Mouse (Mus musculus): ENCODE measurements around the gene Khdc3. TPM values are rescaled to one million over a fixed set of nuclear protein-coding genes. Genes with fewer than 3 reads are reported as not detected.

The Khdc3 gene
- polyA plus RNA-seq (2015; fragmentation: Nextera tagmentation; extraction: Ambion mirVana): not detected in 2 replicates

DNA sequence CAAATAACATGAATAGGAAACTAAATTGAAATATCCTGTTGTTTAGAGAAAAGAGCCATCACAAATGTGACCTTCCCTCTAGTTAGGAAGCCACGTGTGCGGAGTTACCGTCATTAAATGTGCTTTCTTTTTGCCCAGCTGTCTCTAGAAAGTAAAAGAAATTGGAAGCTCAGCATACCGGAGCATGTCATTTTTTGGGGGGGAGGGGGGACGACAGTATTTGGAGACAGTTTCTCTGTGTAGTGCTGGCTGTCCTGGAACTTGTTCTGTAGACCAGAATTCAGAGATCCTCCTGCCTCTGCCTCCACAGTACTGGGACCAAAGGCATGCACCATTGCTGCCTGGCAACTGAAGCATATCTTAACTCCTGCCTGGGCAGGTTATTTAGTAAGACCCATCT is at the start of gene Khdc3:
Gene Khdc3 (plus strand): TSS at position 301 of the 400 bp plus-strand sequence.
- Histone ChIP-seq H3K9me3 (ENCODE audit: control insufficient read depth, low read length) (no peaks in the 10 kb centered on the region), H3K4me3 (ENCODE audit: low read length) (no peak within 1 kb of the TSS), H3K4me2 (ENCODE audit: low read depth, low read length) (no peak within 1 kb of the TSS), H3K4me1 (ENCODE audit: control insufficient read depth, insufficient read depth, low read length) (peaks cover 6% of the 10 kb centered on the region; the same call in 1 of the 2 replicates), H3K9ac (ENCODE audit: low read depth, low read length) (no peak within 1 kb of the TSS), H3K27ac (ENCODE audit: low read length) (no peak within 1 kb of the TSS), H3K27me3 (replicated peaks; ENCODE audit: control insufficient read depth, insufficient read depth, low read length) (peaks cover 2% of the 10 kb centered on the region; the same call in 1 of the 2 replicates), H3K36me3 (ENCODE audit: control insufficient read depth, insufficient read depth, low read length) (no peaks in the 10 kb centered on the region)
- no peak for ATAC-seq
- WGBS: 88% methylated on average over 5 of the region's 5 CpGs

DNA sequence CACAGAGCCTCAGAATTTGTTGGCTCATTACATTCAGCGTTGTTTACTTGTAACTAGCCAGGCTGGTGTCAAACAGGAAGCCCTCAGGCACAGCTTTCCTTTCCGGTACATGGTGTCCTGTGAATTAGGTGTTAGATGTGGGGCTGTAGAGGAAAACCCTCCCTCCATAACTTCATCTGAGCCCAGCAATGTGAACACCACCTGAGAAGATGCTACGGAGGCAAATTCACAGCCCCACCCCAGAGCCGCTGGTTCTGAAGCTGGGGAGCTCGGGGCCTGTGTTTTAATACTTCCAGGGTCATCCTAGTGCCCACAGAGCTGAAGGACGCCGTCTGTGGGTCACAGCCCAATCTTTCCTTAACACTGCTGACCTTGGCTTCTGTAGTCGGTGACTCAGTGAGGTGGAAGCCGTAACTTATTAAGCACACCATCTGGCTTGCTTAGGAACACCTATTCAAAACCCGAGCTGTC is 46.2 kb upstream of the Khdc3 start:
- H3K27me3 ChIP-seq (replicated peaks; ENCODE audit: control insufficient read depth, insufficient read depth, low read length): no peaks in the 10 kb centered on the region
- no peaks in the 10 kb centered on the region for H3K4me1 ChIP-seq (ENCODE audit: control insufficient read depth, insufficient read depth, low read length)
- ATAC-seq: no peak
- H3K4me3 ChIP-seq (ENCODE audit: low read length): no peak overlapping the region
- 57% methylated on average over 10 of the region's 10 CpGs for WGBS
- H3K9me3 ChIP-seq (ENCODE audit: control insufficient read depth, low read length): no peaks in the 10 kb centered on the region
- no peak overlapping the region for H3K4me2 ChIP-seq (ENCODE audit: low read depth, low read length)
- no peak overlapping the region for H3K27ac ChIP-seq (ENCODE audit: low read length)
- no peak overlapping the region for H3K9ac ChIP-seq (ENCODE audit: low read depth, low read length)
- no peaks in the 10 kb centered on the region for H3K36me3 ChIP-seq (ENCODE audit: control insufficient read depth, insufficient read depth, low read length)

DNA sequence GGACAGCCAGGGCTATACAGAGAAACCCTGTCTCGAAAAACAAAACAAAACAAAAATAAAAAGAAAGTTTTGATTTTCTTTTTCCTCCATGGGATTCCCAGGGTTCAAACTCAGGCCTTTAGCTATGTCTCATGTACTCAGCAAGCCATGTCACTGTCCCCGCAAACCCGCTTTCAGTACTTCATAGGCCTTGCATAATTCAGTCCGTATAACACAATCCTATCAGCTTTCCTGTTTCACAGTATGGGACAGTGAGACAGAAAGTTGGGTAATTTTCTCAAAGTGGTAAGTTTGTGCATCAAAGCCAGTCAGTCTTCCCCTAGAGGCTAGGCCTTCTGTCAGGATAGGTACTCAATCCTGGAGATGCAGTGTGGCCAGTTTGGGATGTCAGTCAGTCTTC is 42.4 kb upstream of the Khdc3 start:
- WGBS: 88% methylated on average over 4 of the region's 4 CpGs
- no peaks in the 10 kb centered on the region for H3K4me1 ChIP-seq (ENCODE audit: control insufficient read depth, insufficient read depth, low read length)
- H3K27ac ChIP-seq (ENCODE audit: low read length): no peak overlapping the region
- no peak overlapping the region for H3K4me2 ChIP-seq (ENCODE audit: low read depth, low read length)
- no peaks in the 10 kb centered on the region for H3K27me3 ChIP-seq (replicated peaks; ENCODE audit: control insufficient read depth, insufficient read depth, low read length)
- H3K36me3 ChIP-seq (ENCODE audit: control insufficient read depth, insufficient read depth, low read length): no peaks in the 10 kb centered on the region
- H3K9me3 ChIP-seq (ENCODE audit: control insufficient read depth, low read length): no peaks in the 10 kb centered on the region
- H3K9ac ChIP-seq (ENCODE audit: low read depth, low read length): no peak overlapping the region
- no peak for ATAC-seq
- no peak overlapping the region for H3K4me3 ChIP-seq (ENCODE audit: low read length)

DNA sequence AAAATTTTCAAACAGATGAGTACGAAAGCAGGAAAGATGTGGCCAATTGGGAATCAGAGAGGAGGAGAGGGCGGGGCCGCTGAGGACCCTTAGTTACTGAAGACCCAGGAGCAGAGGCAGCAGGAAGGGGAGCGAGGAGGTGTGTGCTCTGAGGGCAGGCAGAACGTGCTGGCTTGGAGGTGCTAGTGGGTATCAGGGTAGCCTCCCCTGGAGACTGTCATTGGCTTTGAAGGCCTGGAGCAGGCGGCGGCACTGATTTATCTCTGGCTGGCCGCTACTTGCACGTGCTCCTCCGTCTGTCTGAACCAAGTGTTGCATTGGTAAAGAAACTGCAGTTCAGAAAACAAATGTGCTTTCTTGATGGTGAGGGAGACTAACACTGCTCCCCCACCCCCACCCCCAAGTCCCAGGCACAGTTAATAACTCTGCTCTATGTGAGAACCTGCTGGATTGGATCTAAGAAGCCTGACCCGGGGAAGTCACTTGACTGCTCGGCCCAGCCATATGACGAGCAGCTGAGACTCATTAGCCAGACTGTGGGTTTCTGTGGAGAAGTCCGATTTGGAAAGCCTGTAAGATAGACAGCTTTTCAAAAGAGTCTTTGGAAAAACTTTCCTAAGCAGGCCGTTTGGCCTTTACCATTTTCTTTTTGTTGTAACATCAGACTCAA is 37.9 kb upstream of the Khdc3 start:
- Histone ChIP-seq H3K36me3 (ENCODE audit: control insufficient read depth, insufficient read depth, low read length) (no peaks in the 10 kb centered on the region), H3K9me3 (ENCODE audit: control insufficient read depth, low read length) (no peaks in the 10 kb centered on the region), H3K4me1 (ENCODE audit: control insufficient read depth, insufficient read depth, low read length) (peaks cover 14% of the 10 kb centered on the region), H3K4me2 (ENCODE audit: low read depth, low read length) (peak overlapping the region; percentile 15; the same call in 1 of the 2 replicates), H3K9ac (ENCODE audit: low read depth, low read length) (no peak overlapping the region), H3K4me3 (ENCODE audit: low read length) (no peak overlapping the region), H3K27ac (ENCODE audit: low read length) (no peak overlapping the region), H3K27me3 (replicated peaks; ENCODE audit: control insufficient read depth, insufficient read depth, low read length) (no peaks in the 10 kb centered on the region)
- ATAC-seq: 0 out of 2 replicates have a peak, but pooled peaks have one; percentile 16
- WGBS: 31% methylated on average over 15 of the region's 15 CpGs

DNA sequence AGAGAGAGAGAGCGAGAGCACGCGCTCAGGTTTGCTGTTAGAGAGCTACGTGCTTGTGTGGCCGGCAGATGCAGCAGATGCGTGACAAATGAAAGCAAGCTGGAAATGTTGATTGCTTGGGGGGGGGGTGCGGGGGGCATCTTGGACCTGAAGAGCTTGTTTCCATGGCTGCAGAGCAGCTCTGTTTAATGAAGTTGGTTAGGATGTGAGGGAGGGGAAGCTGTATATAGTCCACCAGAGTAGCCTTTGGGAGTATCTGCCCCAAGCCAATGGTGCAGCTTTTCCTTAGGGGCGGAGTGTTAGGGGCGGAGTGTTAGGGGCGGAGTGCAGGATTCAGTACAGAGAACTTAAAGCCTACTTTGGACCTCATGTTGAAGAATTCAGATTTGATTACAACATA is 34.5 kb upstream of the Khdc3 start:
- Histone ChIP-seq H3K27me3 (replicated peaks; ENCODE audit: control insufficient read depth, insufficient read depth, low read length) (no peaks in the 10 kb centered on the region), H3K9me3 (ENCODE audit: control insufficient read depth, low read length) (no peaks in the 10 kb centered on the region), H3K4me3 (ENCODE audit: low read length) (no peak overlapping the region), H3K4me1 (ENCODE audit: control insufficient read depth, insufficient read depth, low read length) (peaks cover 17% of the 10 kb centered on the region), H3K36me3 (ENCODE audit: control insufficient read depth, insufficient read depth, low read length) (no peaks in the 10 kb centered on the region), H3K27ac (ENCODE audit: low read length) (no peak overlapping the region), H3K4me2 (ENCODE audit: low read depth, low read length) (no peak overlapping the region), H3K9ac (ENCODE audit: low read depth, low read length) (no peak overlapping the region)
- 30% methylated on average over 10 of the region's 10 CpGs for WGBS
- ATAC-seq: peak; percentile 58

DNA sequence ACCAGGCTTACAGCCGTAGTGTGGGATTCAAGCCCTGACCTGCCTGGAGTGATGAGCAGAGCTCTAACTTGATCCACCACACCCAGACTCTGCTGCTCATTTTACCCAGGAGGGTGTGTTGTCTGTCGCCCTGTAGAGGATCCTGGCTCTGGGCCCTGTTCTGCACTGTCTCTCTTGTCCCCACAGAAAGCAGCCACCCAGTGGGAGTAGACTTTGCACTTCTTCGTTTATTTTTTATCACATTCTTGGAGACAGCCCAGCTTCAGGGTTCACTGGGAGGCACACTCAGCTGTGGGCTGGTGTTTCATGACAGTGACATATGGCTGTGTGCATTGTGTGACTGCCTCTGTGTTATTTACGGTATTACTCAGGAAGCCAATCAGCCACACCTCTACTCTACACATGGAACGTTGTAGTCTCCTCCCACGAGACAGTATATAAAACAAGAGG is 33.4 kb upstream of the Khdc3 start:
- peak; percentile 88 for ATAC-seq

DNA sequence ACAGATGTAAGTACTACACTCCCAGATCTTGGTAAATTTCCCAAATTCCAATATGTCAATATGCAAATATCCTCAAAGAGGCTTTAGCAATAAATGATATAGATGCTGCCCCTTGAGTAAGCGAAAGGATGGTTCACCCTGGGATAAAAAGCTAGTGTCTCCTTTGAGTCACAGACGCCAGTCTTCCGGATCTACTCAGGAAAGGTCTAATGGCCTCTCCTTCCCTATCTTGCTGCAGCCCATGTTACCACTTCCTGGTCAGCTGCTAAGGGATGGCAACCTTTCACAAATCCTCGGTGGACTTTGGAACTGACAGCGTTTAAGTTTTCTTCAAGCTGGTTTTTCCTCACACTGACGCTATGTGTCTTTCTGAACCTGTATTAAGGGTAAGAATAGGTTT is 32.9 kb upstream of the Khdc3 start:
- Histone ChIP-seq H3K4me3 (ENCODE audit: low read length) (no peak overlapping the region), H3K9me3 (ENCODE audit: control insufficient read depth, low read length) (no peaks in the 10 kb centered on the region), H3K27ac (ENCODE audit: low read length) (peak overlapping the region; percentile 72), H3K4me1 (ENCODE audit: control insufficient read depth, insufficient read depth, low read length) (peaks cover 17% of the 10 kb centered on the region), H3K36me3 (ENCODE audit: control insufficient read depth, insufficient read depth, low read length) (no peaks in the 10 kb centered on the region), H3K9ac (ENCODE audit: low read depth, low read length) (no peak overlapping the region), H3K4me2 (ENCODE audit: low read depth, low read length) (no peak overlapping the region), H3K27me3 (replicated peaks; ENCODE audit: control insufficient read depth, insufficient read depth, low read length) (no peaks in the 10 kb centered on the region)
- ATAC-seq: peak; percentile 67
- WGBS: 68% methylated on average over 6 of the region's 6 CpGs

More for the DNA sequence above, 33.4 kb upstream of the Khdc3 start:
- Histone ChIP-seq H3K4me2 (ENCODE audit: low read depth, low read length) (no peak overlapping the region; the same call in 1 of the 2 replicates), H3K27me3 (replicated peaks; ENCODE audit: control insufficient read depth, insufficient read depth, low read length) (no peaks in the 10 kb centered on the region), H3K9me3 (ENCODE audit: control insufficient read depth, low read length) (no peaks in the 10 kb centered on the region), H3K27ac (ENCODE audit: low read length) (peak overlapping the region; percentile 72), H3K36me3 (ENCODE audit: control insufficient read depth, insufficient read depth, low read length) (no peaks in the 10 kb centered on the region), H3K4me3 (ENCODE audit: low read length) (no peak overlapping the region), H3K9ac (ENCODE audit: low read depth, low read length) (peak overlapping the region; percentile 21; the same call in 1 of the 2 replicates), H3K4me1 (ENCODE audit: control insufficient read depth, insufficient read depth, low read length) (peaks cover 17% of the 10 kb centered on the region)
- WGBS: 20% methylated on average over 6 of the region's 6 CpGs

DNA sequence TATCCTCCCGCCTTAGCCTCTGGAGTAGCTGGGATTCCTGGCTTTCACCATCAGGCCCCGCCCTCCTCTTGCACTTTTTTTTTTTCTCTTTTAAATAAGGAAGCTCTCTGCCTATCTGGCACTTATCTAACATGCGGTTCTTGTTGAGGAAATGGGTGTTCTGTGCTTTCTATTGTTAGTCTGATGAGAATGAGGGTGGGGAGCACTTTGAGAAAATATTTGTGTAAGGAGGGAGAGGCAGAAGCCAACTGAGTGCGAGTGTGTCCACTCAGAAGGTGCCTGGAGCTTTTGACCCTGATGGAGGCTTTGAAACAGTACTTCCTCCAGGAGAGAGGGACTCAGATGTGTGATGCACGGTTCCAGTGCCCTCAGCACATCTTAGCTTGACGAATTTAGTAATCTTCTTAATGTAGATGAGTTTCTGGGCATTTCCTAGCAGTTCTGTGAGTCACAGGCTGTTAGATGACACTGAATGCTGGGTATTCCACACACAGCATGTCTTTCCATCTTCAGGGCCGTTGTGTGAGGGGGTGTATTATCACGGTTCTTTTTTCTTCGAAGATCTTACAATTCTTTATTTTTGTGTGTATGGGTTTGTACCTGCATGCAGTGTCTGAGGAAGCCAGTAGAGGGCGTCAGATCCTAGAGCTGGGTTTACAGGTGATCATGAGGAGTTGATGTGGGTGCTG is 30.5 kb upstream of the Khdc3 start:
- Histone ChIP-seq H3K36me3 (ENCODE audit: control insufficient read depth, insufficient read depth, low read length) (no peaks in the 10 kb centered on the region), H3K9ac (ENCODE audit: low read depth, low read length) (no peak overlapping the region), H3K4me1 (ENCODE audit: control insufficient read depth, insufficient read depth, low read length) (peaks cover 17% of the 10 kb centered on the region), H3K4me3 (ENCODE audit: low read length) (no peak overlapping the region), H3K27ac (ENCODE audit: low read length) (no peak overlapping the region), H3K4me2 (ENCODE audit: low read depth, low read length) (no peak overlapping the region), H3K9me3 (ENCODE audit: control insufficient read depth, low read length) (no peaks in the 10 kb centered on the region), H3K27me3 (replicated peaks; ENCODE audit: control insufficient read depth, insufficient read depth, low read length) (no peaks in the 10 kb centered on the region)
- 65% methylated on average over 10 of the region's 10 CpGs for WGBS
- ATAC-seq: no peak

DNA sequence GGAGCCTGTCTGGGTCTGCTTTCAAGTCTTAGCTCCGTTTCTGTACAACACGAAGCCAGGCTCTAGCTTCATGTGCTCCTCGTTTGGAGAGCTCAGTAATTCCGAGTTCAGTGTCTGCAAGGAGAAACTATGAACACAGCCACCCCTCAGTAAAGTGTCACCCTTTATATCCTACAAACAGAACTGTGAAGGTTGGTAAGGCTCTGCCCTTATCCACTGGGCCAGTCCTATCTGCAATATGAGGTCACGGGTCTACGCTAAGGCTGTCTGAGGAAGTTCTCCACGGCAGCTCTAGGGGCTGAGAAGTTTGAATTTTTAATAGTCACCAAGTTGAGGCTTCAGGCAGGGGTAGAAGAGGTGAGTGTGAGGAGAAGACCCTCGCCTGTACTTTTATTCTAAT is 29.2 kb upstream of the Khdc3 start:
- peaks cover 15% of the 10 kb centered on the region for H3K4me1 ChIP-seq (ENCODE audit: control insufficient read depth, insufficient read depth, low read length)
- H3K4me3 ChIP-seq (ENCODE audit: low read length): no peak overlapping the region
- no peak overlapping the region for H3K27ac ChIP-seq (ENCODE audit: low read length)
- no peak overlapping the region for H3K9ac ChIP-seq (ENCODE audit: low read depth, low read length)
- WGBS: 80% methylated on average over 8 of the region's 8 CpGs
- no peaks in the 10 kb centered on the region for H3K9me3 ChIP-seq (ENCODE audit: control insufficient read depth, low read length)
- no peaks in the 10 kb centered on the region for H3K27me3 ChIP-seq (replicated peaks; ENCODE audit: control insufficient read depth, insufficient read depth, low read length)
- no peak overlapping the region for H3K4me2 ChIP-seq (ENCODE audit: low read depth, low read length)
- H3K36me3 ChIP-seq (ENCODE audit: control insufficient read depth, insufficient read depth, low read length): no peaks in the 10 kb centered on the region
- no peak for ATAC-seq
